Mouse (Mus musculus) neural tube, embryonic 11.5 days (tissue): ENCODE data around the gene Mpi. TPM values are rescaled to one million over a fixed set of nuclear protein-coding genes. Genes with fewer than 3 reads are reported as not detected.

Experiments used
- ATAC-seq: fragments of 200-750 bp; cut with Nextera tagmentation; 2 replicates; pipeline ENCODE4 v1.8.0; 2017; ENCODE audit warnings: moderate number of reproducible peaks, mild to moderate bottlenecking, moderate TSS enrichment, moderate library complexity; ENCODE audit not compliant: insufficient read depth, low FRiP score, low TSS enrichment
- DNase-seq: peaks from one replicate; pipeline ENCODE4 v3.0.0-alpha.2; 2015; ENCODE audit warnings: low spot score
- H3K27ac ChIP-seq: fragments of 300-500 bp; sonication (generic); 2 replicates; pipeline ENCODE4 v1.5.1; 2014; ENCODE audit warnings: low read depth, mild to moderate bottlenecking, low read length
- H3K27me3 ChIP-seq: fragments of 300-500 bp; sonication (generic); 2 replicates; pipeline ENCODE4 v1.6.1; 2014; ENCODE audit warnings: mild to moderate bottlenecking, low read length, mixed read lengths; ENCODE audit not compliant: control insufficient read depth, insufficient read depth
- H3K36me3 ChIP-seq: fragments of 300-500 bp; sonication (generic); 2 replicates; pipeline ENCODE4 v1.6.1; 2014; ENCODE audit warnings: mild to moderate bottlenecking, low read length, moderate library complexity, mixed read lengths; ENCODE audit not compliant: control insufficient read depth, insufficient read depth
- H3K4me1 ChIP-seq: fragments of 300-500 bp; sonication (generic); 2 replicates; pipeline ENCODE4 v1.6.1; 2014; ENCODE audit warnings: low read length, mixed read lengths; ENCODE audit not compliant: control insufficient read depth, insufficient read depth
- H3K4me2 ChIP-seq: fragments of 300-500 bp; sonication (generic); 2 replicates; pipeline ENCODE4 v1.6.1; 2014; ENCODE audit warnings: low read depth, mild to moderate bottlenecking, moderate library complexity
- H3K4me3 ChIP-seq: fragments of 300-500 bp; sonication (generic); 2 replicates; pipeline ENCODE4 v1.5.1; 2014; ENCODE audit warnings: low read depth, low read length
- H3K9ac ChIP-seq: fragments of 300-500 bp; sonication (generic); 2 replicates; pipeline ENCODE4 v1.6.1; 2014; ENCODE audit warnings: mild to moderate bottlenecking, low read length
- H3K9me3 ChIP-seq: fragments of 300-500 bp; sonication (generic); 2 replicates; pipeline ENCODE4 v1.6.1; 2016; ENCODE audit warnings: low read length; ENCODE audit not compliant: control insufficient read depth
- WGBS: fragments of 180-500 bp; shearing (Covaris S2); extraction: QIAGEN DNeasy Blood & Tissue Kit; methylation state at CpG from one replicate; pipeline ENCODE4 v1.1.7; 2014; 5-methylcytosine and 5-hydroxymethylcytosine counted together
- polyA plus RNA-seq: library from polyadenylated mRNA; unstranded; fragments of >200 nt; fragmentation: Nextera tagmentation; extraction: Ambion mirVana; gene quantifications from 2 replicates; pipeline ENCODE4 v1.2.1, GENCODE M21; 2014

The Mpi gene
- polyA plus RNA-seq, 1 experiment from 2014 or later, result 52.8 TPM

DNA sequence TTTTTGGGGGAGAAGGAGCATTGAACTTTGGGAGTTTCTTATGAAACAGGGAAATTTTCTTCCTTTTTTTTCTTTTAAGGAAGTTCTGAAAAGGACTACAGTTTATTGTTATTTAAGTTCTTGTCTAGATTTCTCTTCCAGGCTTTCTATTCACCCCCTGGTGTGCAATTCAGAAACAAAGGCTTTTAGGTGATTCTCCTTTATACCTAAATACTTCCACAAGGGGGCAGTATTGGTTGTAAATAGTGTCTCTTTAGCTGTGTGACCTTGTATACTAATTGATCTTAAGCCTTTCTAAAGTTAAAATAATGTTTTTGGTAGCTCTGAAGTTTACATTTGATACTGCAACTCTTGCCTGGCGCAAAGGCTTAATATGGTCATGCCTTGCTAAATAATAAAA lies 28.8 kb downstream of the Mpi start:
- no peaks in the 10 kb centered on the region for H3K36me3 ChIP-seq
- H3K9ac ChIP-seq, result no peak overlapping the region
- ATAC-seq, result no peak
- no peak overlapping the region for H3K27ac ChIP-seq
- 85% methylated on average over 1 of the region's 1 CpGs for WGBS
- DNase-seq, result no peak
- H3K9me3 ChIP-seq, result no peaks in the 10 kb centered on the region
- no peaks in the 10 kb centered on the region for H3K27me3 ChIP-seq
- peaks cover 7% of the 10 kb centered on the region for H3K4me1 ChIP-seq
- H3K4me3 ChIP-seq, result no peak overlapping the region
- no peak overlapping the region for H3K4me2 ChIP-seq

DNA sequence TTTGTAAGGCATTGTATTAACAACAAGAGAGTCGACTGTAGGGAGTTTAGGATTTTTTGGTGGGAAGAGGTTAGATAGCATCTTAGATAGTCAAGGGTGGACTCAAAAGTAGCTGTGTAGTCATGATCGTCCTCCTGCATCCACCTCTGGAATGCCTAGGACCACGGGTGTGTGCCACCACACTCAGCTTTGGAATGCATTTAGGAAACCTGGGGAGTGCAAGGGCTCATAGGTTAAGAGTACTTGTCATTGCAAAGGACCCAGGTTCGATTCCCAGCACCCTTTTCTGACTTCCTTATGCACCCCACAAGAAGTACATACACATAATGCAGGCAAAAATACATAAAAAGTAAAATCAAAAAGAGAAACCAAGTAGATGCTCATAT lies 29.7 kb downstream of the Mpi start:
- 82% methylated on average over 4 of the region's 4 CpGs for WGBS
- Histone ChIP-seq H3K9ac (no peak overlapping the region), H3K36me3 (no peaks in the 10 kb centered on the region), H3K27ac (no peak overlapping the region), H3K9me3 (no peaks in the 10 kb centered on the region), H3K4me3 (no peak overlapping the region), H3K27me3 (no peaks in the 10 kb centered on the region), H3K4me1 (peaks cover 7% of the 10 kb centered on the region), H3K4me2 (no peak overlapping the region)
- no peak for ATAC-seq
- no peak for DNase-seq

DNA sequence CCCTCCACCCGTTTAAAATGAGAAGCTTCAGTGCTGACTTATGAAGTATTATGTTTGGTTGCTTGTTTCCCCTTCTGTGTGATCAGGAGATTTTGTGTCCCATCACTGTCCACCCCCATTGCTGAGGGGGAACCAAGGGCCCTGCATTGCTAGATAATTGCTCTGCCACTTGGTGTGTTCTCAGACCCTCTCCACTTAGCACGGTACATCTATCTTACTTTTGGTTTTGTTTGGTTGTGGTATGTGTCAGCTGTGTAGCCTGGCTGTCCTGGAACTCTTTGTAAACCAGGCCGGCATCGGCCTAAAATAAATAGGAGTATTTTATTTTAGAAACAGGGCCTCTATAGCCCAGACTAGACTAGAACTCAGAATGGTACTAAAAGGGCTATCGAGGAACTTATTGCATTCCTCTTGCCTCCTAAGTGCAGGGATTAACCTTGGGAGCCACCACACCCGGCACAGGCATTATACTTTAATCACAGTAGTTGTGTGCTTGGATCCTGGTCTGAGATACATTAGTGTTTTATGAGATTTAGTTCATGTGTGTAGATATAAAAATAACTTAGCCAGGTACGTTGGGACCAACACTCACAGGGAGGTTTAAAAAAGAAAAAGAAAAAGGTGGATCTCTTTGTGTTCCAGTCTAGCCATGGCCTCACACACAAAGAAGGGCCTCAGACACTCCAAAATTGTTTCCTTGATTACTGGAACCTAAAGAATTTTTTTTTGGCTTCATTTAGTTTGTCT lies 30.3 kb downstream of the Mpi start:
- Histone ChIP-seq H3K36me3 (no peaks in the 10 kb centered on the region), H3K9me3 (no peaks in the 10 kb centered on the region), H3K27ac (no peak overlapping the region), H3K4me1 (peaks cover 7% of the 10 kb centered on the region), H3K9ac (peak overlapping the region; percentile 95), H3K27me3 (no peaks in the 10 kb centered on the region), H3K4me3 (peak overlapping the region; percentile 93), H3K4me2 (peak overlapping the region; percentile 73)
- no peak for DNase-seq
- no peak for ATAC-seq
- 41% methylated on average over 7 of the region's 7 CpGs for WGBS

DNA sequence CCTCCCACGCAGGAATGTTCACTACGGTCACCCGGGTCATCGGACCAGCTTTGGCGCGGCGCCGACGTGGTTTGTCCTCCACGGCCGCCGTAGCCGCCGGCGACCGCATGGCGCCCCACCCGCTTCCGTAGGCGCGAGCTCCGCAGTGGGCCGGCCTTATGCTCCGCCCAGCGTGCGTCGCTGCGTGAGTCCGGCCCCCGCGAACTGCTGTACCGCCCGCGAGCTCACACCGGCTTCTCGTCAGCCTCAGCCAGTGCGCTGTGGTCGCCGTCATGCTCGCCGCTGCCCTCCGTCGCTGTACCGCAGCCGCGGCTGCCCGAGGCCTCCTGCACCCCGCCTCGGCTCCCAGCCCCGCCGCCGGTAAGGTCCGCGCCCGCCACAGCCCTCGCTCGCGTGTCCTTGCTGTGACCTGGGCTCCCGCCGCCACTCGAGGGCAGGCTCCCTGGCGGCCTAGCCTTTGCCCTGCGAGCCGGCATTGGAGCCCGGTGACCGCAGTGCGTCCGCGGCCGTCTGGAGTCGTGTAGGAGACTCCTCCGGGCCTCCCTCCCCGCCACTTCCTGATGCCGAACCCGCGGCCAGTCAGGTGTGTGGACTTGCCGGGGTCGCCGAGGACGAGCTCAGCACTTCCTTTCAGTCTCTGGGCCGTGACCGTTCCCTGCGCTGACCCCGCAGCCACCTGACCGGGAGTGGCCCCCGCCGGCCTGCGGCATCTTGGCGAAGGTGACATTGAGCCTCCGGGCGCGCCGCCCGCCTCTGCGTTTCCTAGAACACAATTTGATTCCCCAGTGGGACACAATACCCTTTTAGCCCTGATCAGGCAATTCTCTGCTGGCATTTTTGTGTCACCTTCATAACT lies 31.3 kb downstream of the Mpi start, which contains the start of gene Cox5a:
Gene Cox5a, plus strand, starts transcription at position 219 of the 856 bp plus-strand sequence.
- WGBS, result under 1% methylated on average over 91 of the region's 95 CpGs
- Histone ChIP-seq H3K4me3 (peak within 1 kb of the TSS; percentile 93), H3K4me2 (peak within 1 kb of the TSS; percentile 73), H3K36me3 (no peaks in the 10 kb centered on the region), H3K27ac (peak within 1 kb of the TSS; percentile 89), H3K9ac (peak within 1 kb of the TSS; percentile 95), H3K9me3 (no peaks in the 10 kb centered on the region), H3K4me1 (peaks cover 7% of the 10 kb centered on the region), H3K27me3 (no peaks in the 10 kb centered on the region)
- ATAC-seq (peak; percentile 95), DNase-seq (peak; percentile 94)

DNA sequence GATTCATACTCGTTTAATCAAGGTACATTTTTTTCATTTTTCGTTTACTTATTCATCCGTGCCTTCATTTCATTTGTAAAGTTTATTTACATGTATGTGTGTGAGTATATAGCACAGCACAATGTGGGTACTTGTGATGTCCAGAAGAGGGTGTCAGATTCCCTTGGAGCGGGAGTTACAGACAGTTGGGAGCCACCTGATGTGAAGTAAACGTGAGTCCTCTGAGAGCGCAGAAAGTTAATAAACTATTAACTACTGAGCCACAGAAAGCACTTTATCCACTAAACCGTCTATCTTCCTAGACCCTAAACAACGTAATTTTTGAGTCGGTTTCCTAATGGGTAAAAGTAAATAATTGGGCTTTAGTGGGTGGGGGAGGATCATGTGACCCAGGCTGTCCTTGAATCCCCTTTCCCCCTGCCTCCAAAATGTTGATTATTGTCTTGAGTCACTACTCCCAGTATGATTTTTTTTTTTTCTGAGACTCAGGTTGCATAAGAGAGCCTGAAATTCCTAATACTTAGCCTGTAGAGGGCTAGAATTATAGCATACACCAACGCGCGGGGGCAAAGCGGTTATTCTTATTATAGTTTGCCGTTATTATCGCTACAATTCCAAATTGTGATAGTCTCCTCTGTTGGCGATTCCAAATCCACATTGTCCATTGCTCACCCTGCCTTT lies 32.0 kb downstream of the Mpi start:
- peak overlapping the region; percentile 95 for H3K9ac ChIP-seq
- WGBS, result 25% methylated on average over 16 of the region's 16 CpGs
- no peaks in the 10 kb centered on the region for H3K27me3 ChIP-seq
- H3K9me3 ChIP-seq, result no peaks in the 10 kb centered on the region
- DNase-seq, result no peak
- peak overlapping the region; percentile 73 for H3K4me2 ChIP-seq
- peak; percentile 32 for ATAC-seq
- peak overlapping the region; percentile 93 for H3K4me3 ChIP-seq
- peaks cover 7% of the 10 kb centered on the region for H3K4me1 ChIP-seq
- H3K27ac ChIP-seq, result no peak overlapping the region
- no peaks in the 10 kb centered on the region for H3K36me3 ChIP-seq

DNA sequence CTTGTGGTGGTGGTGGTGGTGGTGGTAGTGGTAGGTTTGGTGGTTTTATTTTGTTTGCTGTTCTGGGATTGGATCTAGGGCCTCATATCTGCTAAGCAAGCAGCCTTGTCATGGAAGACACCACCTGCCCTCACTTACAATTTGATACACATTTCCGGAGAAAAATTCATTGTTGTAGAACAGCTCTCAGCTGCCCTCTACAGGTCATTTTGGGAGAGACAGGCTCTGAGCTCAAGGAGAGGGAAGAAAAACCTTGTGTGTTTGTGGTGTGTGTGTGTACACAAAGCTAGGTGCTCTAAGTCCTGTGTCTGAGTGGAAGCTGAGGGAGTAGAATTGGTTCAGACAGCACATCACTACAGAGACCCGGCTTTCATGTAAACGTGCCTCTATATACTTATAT lies 35.5 kb downstream of the Mpi start:
- ATAC-seq (no peak), DNase-seq (peak; percentile 76)
- Histone ChIP-seq H3K9me3 (no peaks in the 10 kb centered on the region), H3K27me3 (no peaks in the 10 kb centered on the region), H3K9ac (no peak overlapping the region), H3K4me3 (no peak overlapping the region), H3K27ac (no peak overlapping the region), H3K4me1 (peaks cover 3% of the 10 kb centered on the region), H3K4me2 (no peak overlapping the region), H3K36me3 (no peaks in the 10 kb centered on the region)
- WGBS, result 11% methylated on average over 3 of the region's 3 CpGs

DNA sequence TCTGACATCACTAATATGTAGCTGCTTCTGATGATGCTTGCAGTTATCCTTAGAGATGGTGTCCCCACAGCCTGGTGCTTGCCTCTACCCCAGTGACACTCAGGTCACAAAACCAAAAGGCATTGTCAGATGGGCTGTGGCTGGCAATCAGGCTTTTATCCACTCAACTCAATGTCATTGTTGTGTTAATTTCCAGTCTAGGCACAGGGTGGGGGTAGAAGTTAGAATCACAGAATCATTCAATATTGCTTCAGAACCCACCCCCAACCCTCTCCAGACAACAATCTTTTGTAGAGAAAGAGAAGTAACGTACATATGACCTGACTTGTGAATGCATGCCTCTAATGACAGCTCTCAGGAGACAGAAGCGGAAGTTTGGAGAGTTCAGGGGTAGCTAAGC lies 42.0 kb downstream of the Mpi start:
- ATAC-seq, result no peak
- Histone ChIP-seq H3K27me3 (peaks cover 9% of the 10 kb centered on the region), H3K27ac (no peak overlapping the region), H3K4me3 (no peak overlapping the region), H3K4me1 (no peaks in the 10 kb centered on the region), H3K4me2 (no peak overlapping the region), H3K9me3 (no peaks in the 10 kb centered on the region), H3K9ac (no peak overlapping the region), H3K36me3 (no peaks in the 10 kb centered on the region)
- no peak for DNase-seq
- 78% methylated on average over 2 of the region's 2 CpGs for WGBS

DNA sequence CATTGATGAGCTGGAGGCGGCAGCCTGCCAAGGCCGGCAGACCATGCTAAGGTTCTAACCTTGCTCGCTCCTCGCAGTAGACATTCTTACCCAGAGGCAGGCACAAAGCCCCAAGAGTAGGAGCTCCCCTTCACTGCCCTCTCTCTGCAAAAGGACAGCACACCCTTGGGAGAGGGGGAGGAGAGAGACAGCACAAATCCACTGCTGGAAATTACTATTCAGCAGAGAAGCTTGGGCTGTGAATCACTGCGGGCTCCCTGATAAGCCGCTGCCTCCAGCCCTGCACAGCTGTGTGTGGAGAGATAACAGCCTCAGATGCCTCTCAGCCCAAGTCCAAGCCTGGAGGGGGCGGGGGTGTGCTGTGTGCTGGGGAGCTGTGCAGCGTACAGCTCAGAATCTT lies 46.9 kb downstream of the Mpi start:
- Histone ChIP-seq H3K4me3 (0 out of 2 replicates have a peak overlapping the region, but pooled peaks have one; percentile 8), H3K36me3 (no peaks in the 10 kb centered on the region), H3K4me2 (0 out of 2 replicates have a peak overlapping the region, but pooled peaks have one; percentile 15), H3K27me3 (peaks cover 56% of the 10 kb centered on the region), H3K9me3 (no peaks in the 10 kb centered on the region), H3K4me1 (peaks cover 11% of the 10 kb centered on the region), H3K9ac (peak overlapping the region; percentile 6; the same call in 1 of the 2 replicates), H3K27ac (no peak overlapping the region; the same call in 1 of the 2 replicates)
- peak; percentile 44 for DNase-seq
- WGBS, result 14% methylated on average over 8 of the region's 8 CpGs
- ATAC-seq, result no peak
